Mouse (Mus musculus): ENCODE data around the gene Rgs6.

DNA sequence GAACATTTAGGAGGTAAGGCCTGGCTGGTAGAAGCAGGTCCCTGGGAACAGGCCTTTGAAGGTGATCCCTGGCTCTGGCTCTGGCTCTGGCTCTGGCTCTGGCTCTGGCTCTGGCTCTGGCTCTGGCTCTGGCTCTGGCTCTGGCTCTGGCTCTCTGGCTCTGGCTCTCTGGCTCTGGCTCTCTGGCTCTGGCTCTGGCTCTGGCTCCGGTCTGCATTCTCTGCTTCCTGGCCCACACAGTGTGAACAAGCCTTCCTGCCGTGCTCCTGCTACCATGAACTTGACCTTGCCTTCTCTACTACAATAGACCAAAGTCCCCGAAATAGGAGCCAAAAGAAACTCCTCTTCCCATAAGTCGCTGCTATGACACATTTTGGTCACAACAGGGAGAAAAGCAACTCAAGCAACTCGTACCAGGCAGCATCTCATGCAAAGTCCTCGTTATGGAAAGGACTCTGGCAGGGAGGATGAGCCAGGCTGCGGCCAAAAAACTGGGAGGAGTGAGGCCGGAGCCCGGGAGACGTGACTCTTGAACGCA lies 412.0 kb downstream of the Rgs6 start:
- no peak for TF ChIP-seq CTCF (conservative IDR thresholded peaks at IDR 0.05; ENCODE audit: insufficient read depth, insufficient read length, low read depth, low read length)
- no peak for TF ChIP-seq POLR2A (IDR thresholded peaks at IDR 0.05; ENCODE audit: low read depth, low read length)

All from kidney, adult 2 months (tissue).